Mouse (Mus musculus): Measurements from ENCODE around the gene Myo9b. TPM values are rescaled to one million over a fixed set of nuclear protein-coding genes. Genes with fewer than 3 reads are reported as not detected.
A peak's percentile ranks its signal among the peaks of the same experiment; 100 is the strongest.

The Myo9b gene
- polyA plus RNA-seq, 1 experiment from 2014 or later: 25.3 TPM

GRCm38 (mm10) chr8:71373000-71373399, 100.5 kb downstream of the Myo9b start:
- DNase-seq (ENCODE audit: low spot score): no peak
- peaks cover 17% of the 10 kb centered on the region for H3K27me3 ChIP-seq (ENCODE audit: low read depth, poor library complexity, severe bottlenecking)
- no peak overlapping the region for H3K4me3 ChIP-seq
- no peaks in the 10 kb centered on the region for H3K9me3 ChIP-seq (replicated peaks)
- WGBS: 90% methylated on average over 3 of the region's 3 CpGs
- H3K27ac ChIP-seq (replicated peaks): no peak overlapping the region
- peaks cover 81% of the 10 kb centered on the region for H3K36me3 ChIP-seq
- peaks cover 57% of the 10 kb centered on the region for H3K4me1 ChIP-seq

DNA sequence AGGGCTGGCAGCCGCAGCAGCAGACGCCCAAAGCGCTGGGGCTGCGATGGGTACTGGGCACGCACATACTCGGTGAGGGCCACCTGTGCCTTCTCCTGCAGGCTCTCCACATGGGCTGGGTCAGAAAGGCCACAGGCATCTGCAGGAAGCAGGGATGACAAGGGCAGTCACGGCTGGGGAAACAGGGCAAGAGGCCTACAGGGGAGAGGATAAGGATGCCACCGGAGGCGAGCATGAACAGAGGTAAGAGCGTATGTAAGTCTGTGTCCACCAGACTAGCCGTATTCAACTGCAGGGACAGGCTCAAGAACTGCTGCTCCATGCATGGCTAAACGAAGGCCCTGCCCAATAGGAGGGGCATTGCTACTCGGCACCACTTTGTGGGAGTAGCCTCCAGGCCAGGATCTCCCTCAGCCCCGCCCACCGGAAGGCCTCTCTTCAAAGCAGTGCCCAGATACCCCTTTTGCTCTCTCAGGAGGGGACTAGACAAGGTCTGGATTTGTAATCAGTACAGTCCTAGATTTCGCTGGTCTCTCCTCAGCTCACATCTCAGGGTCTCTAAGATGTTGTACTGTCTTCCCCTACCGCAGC, 102.2 kb downstream of the Myo9b start:
- peak overlapping the region; percentile 47 for H3K4me3 ChIP-seq
- peaks cover 80% of the 10 kb centered on the region for H3K36me3 ChIP-seq
- H3K9me3 ChIP-seq (replicated peaks): no peaks in the 10 kb centered on the region
- H3K4me1 ChIP-seq: peaks cover 65% of the 10 kb centered on the region
- 74% methylated on average over 17 of the region's 17 CpGs for WGBS
- H3K27me3 ChIP-seq (ENCODE audit: low read depth, poor library complexity, severe bottlenecking): peaks cover 17% of the 10 kb centered on the region
- no peak overlapping the region for H3K27ac ChIP-seq (replicated peaks)
- DNase-seq (ENCODE audit: low spot score): peak; percentile 33

DNA sequence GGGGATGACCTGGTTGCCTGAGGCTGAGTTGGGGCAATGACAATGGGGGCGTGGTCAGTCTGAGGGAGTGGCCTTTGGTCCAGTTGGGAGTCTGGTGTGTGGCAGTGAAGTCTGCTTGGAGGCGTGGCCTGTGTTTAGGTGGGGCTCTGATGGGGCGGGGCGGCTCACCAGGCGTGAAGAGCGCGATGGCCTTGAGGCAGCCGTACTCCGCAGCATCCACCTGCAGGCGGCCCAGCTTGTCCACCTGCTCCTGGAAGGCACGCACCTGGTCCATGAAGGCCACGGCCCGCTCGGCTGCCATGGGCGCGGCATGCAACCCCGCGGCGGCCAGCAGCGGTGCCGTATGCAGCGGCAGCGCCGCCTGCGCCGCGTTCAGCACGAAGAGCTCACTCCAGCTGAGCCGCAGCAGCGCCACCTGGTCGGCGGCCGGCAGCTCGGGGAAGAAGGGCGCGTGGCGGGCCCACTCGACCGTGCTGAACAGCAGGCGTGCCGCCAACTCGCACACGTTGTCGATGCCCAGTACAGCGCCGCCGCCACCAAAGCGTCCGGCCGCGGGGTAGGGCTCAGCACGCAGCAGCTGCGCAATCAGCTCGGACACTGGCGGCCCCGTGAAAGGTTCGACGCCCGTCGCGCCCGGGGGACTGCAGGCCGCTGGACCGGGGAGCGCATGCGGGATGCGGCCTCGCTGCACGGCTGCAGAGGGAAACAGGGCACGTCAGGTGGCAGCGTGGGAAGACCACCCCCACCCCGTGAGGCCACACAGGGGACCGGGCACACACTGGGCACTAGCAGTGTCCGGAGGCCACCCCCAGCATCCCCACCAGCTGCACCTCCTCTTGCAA, 103.3 kb downstream of the Myo9b start:
- DNase-seq (ENCODE audit: low spot score): peak; percentile 68
- peaks cover 77% of the 10 kb centered on the region for H3K36me3 ChIP-seq
- peaks cover 70% of the 10 kb centered on the region for H3K4me1 ChIP-seq
- H3K9me3 ChIP-seq (replicated peaks): no peaks in the 10 kb centered on the region
- peak overlapping the region; percentile 74 for H3K27ac ChIP-seq (replicated peaks)
- WGBS: 5% methylated on average over 74 of the region's 74 CpGs
- H3K4me3 ChIP-seq: peak overlapping the region; percentile 47
- peaks cover 17% of the 10 kb centered on the region for H3K27me3 ChIP-seq (ENCODE audit: low read depth, poor library complexity, severe bottlenecking)

- WGBS: 43% methylated on average over 8 of the region's 8 CpGs
- Histone ChIP-seq H3K27me3 (ENCODE audit: low read depth, poor library complexity, severe bottlenecking) (peaks cover 17% of the 10 kb centered on the region), H3K9me3 (replicated peaks) (no peaks in the 10 kb centered on the region), H3K36me3 (peaks cover 77% of the 10 kb centered on the region), H3K4me1 (peaks cover 71% of the 10 kb centered on the region), H3K4me3 (peak overlapping the region; percentile 47), H3K27ac (replicated peaks) (peak overlapping the region; percentile 74)
- peak; percentile 32 for DNase-seq (ENCODE audit: low spot score)
Measured at GRCm38 (mm10) chr8:71376423-71377030, 104.0 kb downstream of the Myo9b start.

GRCm38 (mm10) chr8:71379008-71379407, 106.5 kb downstream of the Myo9b start:
- H3K9me3 ChIP-seq (replicated peaks): no peaks in the 10 kb centered on the region
- peak; percentile 61 for DNase-seq (ENCODE audit: low spot score)
- peaks cover 53% of the 10 kb centered on the region for H3K36me3 ChIP-seq
- peaks cover 17% of the 10 kb centered on the region for H3K27me3 ChIP-seq (ENCODE audit: low read depth, poor library complexity, severe bottlenecking)
- H3K4me3 ChIP-seq: peak overlapping the region; percentile 99
- peaks cover 90% of the 10 kb centered on the region for H3K4me1 ChIP-seq
- WGBS: 16% methylated on average over 4 of the region's 4 CpGs
- peak overlapping the region; percentile 99 for H3K27ac ChIP-seq (replicated peaks)

- 26% methylated on average over 3 of the region's 3 CpGs for WGBS
- no peaks in the 10 kb centered on the region for H3K9me3 ChIP-seq (replicated peaks)
- H3K27me3 ChIP-seq (ENCODE audit: low read depth, poor library complexity, severe bottlenecking): peaks cover 17% of the 10 kb centered on the region
- peaks cover 47% of the 10 kb centered on the region for H3K36me3 ChIP-seq
- peak overlapping the region; percentile 99 for H3K27ac ChIP-seq (replicated peaks)
- peak overlapping the region; percentile 99 for H3K4me3 ChIP-seq
- H3K4me1 ChIP-seq: peaks cover 94% of the 10 kb centered on the region
- peak; percentile 42 for DNase-seq (ENCODE audit: low spot score)
Measured at GRCm38 (mm10) chr8:71379512-71380075, 107.1 kb downstream of the Myo9b start.

- WGBS: under 1% methylated on average over 72 of the region's 72 CpGs
- H3K4me3 ChIP-seq: peak overlapping the region; percentile 99
- DNase-seq (ENCODE audit: low spot score): peak; percentile 45
- peaks cover 17% of the 10 kb centered on the region for H3K27me3 ChIP-seq (ENCODE audit: low read depth, poor library complexity, severe bottlenecking)
- peaks cover 91% of the 10 kb centered on the region for H3K4me1 ChIP-seq
- peaks cover 38% of the 10 kb centered on the region for H3K36me3 ChIP-seq
- peak overlapping the region; percentile 99 for H3K27ac ChIP-seq (replicated peaks)
- H3K9me3 ChIP-seq (replicated peaks): no peaks in the 10 kb centered on the region
Measured at GRCm38 (mm10) chr8:71380178-71381171, 108.0 kb downstream of the Myo9b start.

DNA sequence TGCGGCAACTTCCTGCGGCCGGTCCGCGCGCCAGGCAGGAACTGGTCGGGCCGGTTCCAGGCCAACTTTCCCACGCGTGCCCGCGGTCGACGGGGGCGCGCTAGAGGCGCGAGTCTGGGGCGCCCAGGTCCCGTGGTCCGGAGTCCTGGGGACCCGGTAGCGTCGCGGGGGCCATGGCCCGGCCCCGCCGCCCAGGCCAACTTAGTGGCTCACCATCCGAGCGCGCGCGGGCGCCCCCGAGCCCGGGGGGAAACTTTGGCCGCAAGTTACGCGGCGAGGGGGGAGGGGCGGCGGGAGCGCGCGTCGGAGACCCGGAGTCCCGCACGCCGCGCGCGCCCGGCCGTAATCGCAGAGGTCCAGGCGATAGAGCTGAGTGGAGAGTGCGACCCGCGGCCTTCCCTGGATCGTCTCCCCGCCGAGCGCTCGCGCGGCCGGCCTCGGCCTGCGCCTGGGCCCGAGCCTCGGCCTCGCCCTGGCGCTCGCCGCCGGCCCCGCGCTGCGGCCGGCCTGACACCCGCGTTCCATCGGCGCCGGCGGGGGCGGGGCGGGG, 109.0 kb downstream of the Myo9b start, which contains the start of gene Nr2f6:
TSS of gene Nr2f6 (minus strand) at position 540 of the 550 bp plus-strand sequence.
- peaks cover 28% of the 10 kb centered on the region for H3K36me3 ChIP-seq
- peak; percentile 82 for DNase-seq (ENCODE audit: low spot score)
- H3K27me3 ChIP-seq (ENCODE audit: low read depth, poor library complexity, severe bottlenecking): peaks cover 15% of the 10 kb centered on the region
- no peaks in the 10 kb centered on the region for H3K9me3 ChIP-seq (replicated peaks)
- H3K4me1 ChIP-seq: peaks cover 87% of the 10 kb centered on the region
- H3K27ac ChIP-seq (replicated peaks): peak within 1 kb of the TSS; percentile 99
- WGBS: under 1% methylated on average over 88 of the region's 89 CpGs
- H3K4me3 ChIP-seq: peak within 1 kb of the TSS; percentile 99

DNA sequence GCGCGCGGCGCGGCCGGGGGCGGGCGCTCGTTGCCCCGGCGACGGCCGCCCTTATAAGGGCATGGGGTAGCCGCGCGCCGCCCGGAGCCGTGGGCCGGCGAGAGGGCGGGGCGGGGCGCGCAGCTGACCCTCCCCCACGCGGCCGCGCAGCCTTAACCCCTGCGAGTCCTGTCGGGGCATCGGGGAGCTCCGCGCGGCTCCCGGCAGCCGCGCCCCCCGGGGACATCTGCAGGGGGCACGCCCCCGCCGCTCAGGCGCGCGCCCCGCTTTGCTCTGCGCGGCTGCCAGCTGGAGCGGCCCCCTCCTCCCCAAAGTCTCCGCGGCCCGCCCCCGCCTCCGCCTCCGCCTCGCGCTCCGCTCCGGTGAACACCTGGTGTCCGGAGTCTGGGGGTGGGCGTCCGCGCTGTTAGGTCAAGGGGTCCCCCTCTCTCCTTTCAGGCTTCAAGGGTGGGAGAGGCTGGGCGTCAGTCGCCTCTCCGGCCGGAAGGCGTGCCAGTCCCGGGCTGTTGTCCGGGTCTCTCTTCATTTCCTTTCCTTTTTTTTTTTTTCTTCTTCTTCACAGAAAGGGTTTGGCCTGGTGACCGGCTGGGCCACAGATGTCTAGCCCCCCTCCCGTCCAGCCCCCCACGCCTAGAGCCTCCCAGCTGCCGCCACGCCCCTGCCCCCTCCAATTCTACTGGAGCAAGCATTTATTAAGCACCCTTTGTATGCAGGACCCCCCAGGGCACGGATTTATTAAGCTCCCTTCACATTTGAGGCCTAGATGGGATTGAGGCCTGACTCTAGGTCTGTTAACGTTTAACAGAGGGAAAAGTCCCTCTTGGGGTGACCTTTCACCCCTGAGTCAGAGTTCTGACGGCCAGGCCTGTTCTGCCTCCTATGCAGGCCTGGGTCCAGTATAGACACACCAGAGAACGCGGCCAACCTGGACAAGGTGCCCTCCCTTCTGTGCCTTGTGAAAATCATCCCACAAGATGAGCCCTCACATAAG, 109.8 kb downstream of the Myo9b start:
- Histone ChIP-seq H3K4me3 (peak overlapping the region; percentile 99), H3K27me3 (ENCODE audit: low read depth, poor library complexity, severe bottlenecking) (peaks cover 7% of the 10 kb centered on the region; the same call in 1 of the 2 replicates), H3K9me3 (replicated peaks) (no peaks in the 10 kb centered on the region), H3K4me1 (peaks cover 80% of the 10 kb centered on the region), H3K27ac (replicated peaks) (peak overlapping the region; percentile 99), H3K36me3 (peaks cover 20% of the 10 kb centered on the region)
- DNase-seq (ENCODE audit: low spot score): peak; percentile 90
- WGBS: under 1% methylated on average over 80 of the region's 80 CpGs

- H3K36me3 ChIP-seq: peaks cover 9% of the 10 kb centered on the region
- WGBS: 2% methylated on average over 12 of the region's 12 CpGs
- peak; percentile 71 for DNase-seq (ENCODE audit: low spot score)
Measured at GRCm38 (mm10) chr8:71383396-71383795, 110.9 kb downstream of the Myo9b start.

More at GRCm38 (mm10) chr8:71383396-71383795, 110.9 kb downstream of the Myo9b start:
- peak overlapping the region; percentile 99 for H3K27ac ChIP-seq (replicated peaks)
- peaks cover 68% of the 10 kb centered on the region for H3K4me1 ChIP-seq
- H3K4me3 ChIP-seq: peak overlapping the region; percentile 99
- no peaks in the 10 kb centered on the region for H3K27me3 ChIP-seq (ENCODE audit: low read depth, poor library complexity, severe bottlenecking)
- no peaks in the 10 kb centered on the region for H3K9me3 ChIP-seq (replicated peaks)

Data from midbrain, embryonic 10.5 days (tissue).